Mouse (Mus musculus) myocyte (in vitro differentiated cells): ENCODE measurements around the gene Hoxb4. TPM values are rescaled to one million over a fixed set of nuclear protein-coding genes. Genes with fewer than 3 reads are reported as not detected.

ENCODE experiments used
- H3K27me3 ChIP-seq: one replicate; pipeline ENCODE4 v1.6.1; 2011; ENCODE audit not compliant: control insufficient read depth, insufficient read depth, insufficient read length
- H3K36me3 ChIP-seq: one replicate; pipeline ENCODE4 v1.6.1; 2011; ENCODE audit not compliant: control insufficient read depth, insufficient read depth
- H3K4me2 ChIP-seq: one replicate; pipeline ENCODE4 v1.6.1; 2011; ENCODE audit warnings: low read depth, control low read depth
- H3K4me3 ChIP-seq: one replicate; pipeline ENCODE4 v1.5.1; 2011; ENCODE audit warnings: mild to moderate bottlenecking, control low read depth, moderate library complexity
- H3K79me2 ChIP-seq: one replicate; pipeline ENCODE4 v1.6.1; 2011; ENCODE audit not compliant: control insufficient read depth, insufficient read depth
- H3ac ChIP-seq: one replicate; pipeline ENCODE4 v1.6.1; 2011; ENCODE audit not compliant: control insufficient read depth, insufficient read length
- CEBPB ChIP-seq: IDR thresholded peaks from 2 replicates; pipeline ENCODE4 v1.6.1; 2011; ENCODE audit warnings: mild to moderate bottlenecking, moderate library complexity; ENCODE audit not compliant: poor library complexity, insufficient read depth, severe bottlenecking
- E2F4 ChIP-seq: IDR thresholded peaks from one replicate; pipeline ENCODE4 v1.6.1; 2011; ENCODE audit warnings: mild to moderate bottlenecking, control low read depth, moderate library complexity; ENCODE audit not compliant: insufficient read depth
- MAX ChIP-seq: IDR thresholded peaks from one replicate; pipeline ENCODE4 v1.6.1; 2011; ENCODE audit warnings: low read depth, mild to moderate bottlenecking, control low read depth
- MYOD1 ChIP-seq, 3 experiments: IDR thresholded peaks; one replicate each; pipeline ENCODE4 v1.6.1; 2011; ENCODE audit warnings: control low read depth in 2 of 3, low read depth in 2 of 3, mild to moderate bottlenecking in 2 of 3, moderate library complexity in 1 of 3; ENCODE audit not compliant: insufficient read length in 2 of 3, control insufficient read depth in 1 of 3
- MYOG ChIP-seq, 3 experiments: IDR thresholded peaks; one replicate each; pipeline ENCODE4 v1.6.1; 2011; ENCODE audit warnings: control low read depth in 2 of 3, low read depth in 2 of 3, mild to moderate bottlenecking in 2 of 3; ENCODE audit not compliant: insufficient read length in 2 of 3, control insufficient read depth in 1 of 3, insufficient read depth in 1 of 3
- POLR2A ChIP-seq: IDR thresholded peaks from one replicate; pipeline ENCODE4 v1.6.1; 2011; ENCODE audit warnings: low read depth, mild to moderate bottlenecking, control low read depth, moderate library complexity; ENCODE audit not compliant: insufficient read length
- POLR2AphosphoS2 ChIP-seq: IDR thresholded peaks from one replicate; pipeline ENCODE4 v1.6.1; 2011; ENCODE audit warnings: low read depth, control low read depth; ENCODE audit not compliant: insufficient read length
- REST ChIP-seq: IDR thresholded peaks from one replicate; pipeline ENCODE4 v1.6.1; 2011; ENCODE audit warnings: mild to moderate bottlenecking, control low read depth, moderate library complexity; ENCODE audit not compliant: insufficient read depth, insufficient read length
- SRF ChIP-seq: IDR thresholded peaks from one replicate; pipeline ENCODE4 v1.6.1; 2011; ENCODE audit warnings: low read depth; ENCODE audit not compliant: control insufficient read depth, insufficient read length
- TCF12 ChIP-seq: IDR thresholded peaks from one replicate; pipeline ENCODE4 v1.6.1; 2011; ENCODE audit warnings: mild to moderate bottlenecking, control low read depth; ENCODE audit not compliant: poor library complexity, insufficient read depth, severe bottlenecking
- TCF3 ChIP-seq: IDR thresholded peaks from one replicate; pipeline ENCODE4 v1.6.1; 2011; ENCODE audit warnings: low read depth, control low read depth; ENCODE audit not compliant: insufficient read length
- USF1 ChIP-seq: IDR thresholded peaks from one replicate; pipeline ENCODE4 v1.6.1; 2011; ENCODE audit warnings: low read depth, mild to moderate bottlenecking, control low read depth, moderate library complexity
- polyA plus RNA-seq: library from polyadenylated mRNA; unstranded; fragments of >200 nt; fragmentation: generic; extraction: Trizol; gene quantifications from one replicate; pipeline ENCODE4 v1.2.1, GENCODE M21; 2012; ENCODE audit warnings: missing spikeins

Hoxb4 gene
- polyA plus RNA-seq, 1 experiment: not detected

- no peak overlapping the region for H3K4me3 ChIP-seq
- H3ac ChIP-seq: no peak overlapping the region
- no peak for TF ChIP-seq POLR2AphosphoS2
- H3K36me3 ChIP-seq: no peaks in the 10 kb centered on the region
- H3K4me2 ChIP-seq: peak overlapping the region; percentile 55
- no peaks in the 10 kb centered on the region for H3K79me2 ChIP-seq
- peaks cover 85% of the 10 kb centered on the region for H3K27me3 ChIP-seq
These were observed 45.8 kb upstream of the Hoxb4 start for GRCm38 (mm10) chr11:96272024-96272921.

- H3K4me2 ChIP-seq: no peak overlapping the region
- no peaks in the 10 kb centered on the region for H3K36me3 ChIP-seq
- peaks cover 86% of the 10 kb centered on the region for H3K27me3 ChIP-seq
- H3K4me3 ChIP-seq: no peak overlapping the region
- TF ChIP-seq REST (no peak), POLR2AphosphoS2 (no peak), TCF12 (no peak), MAX (no peak), MYOD1 (IDR thresholded peaks at IDR 0.05; ENCODE audit: control insufficient read depth in 1 of 3, insufficient read length in 2 of 3, low read depth in 2 of 3) (no peak), CEBPB (no peak), USF1 (no peak), SRF (no peak), E2F4 (no peak), POLR2A (no peak), TCF3 (no peak)
- no peaks in the 10 kb centered on the region for H3K79me2 ChIP-seq
- no peak overlapping the region for H3ac ChIP-seq
These were observed 43.6 kb upstream of the Hoxb4 start for GRCm38 (mm10) chr11:96274428-96274827.

DNA sequence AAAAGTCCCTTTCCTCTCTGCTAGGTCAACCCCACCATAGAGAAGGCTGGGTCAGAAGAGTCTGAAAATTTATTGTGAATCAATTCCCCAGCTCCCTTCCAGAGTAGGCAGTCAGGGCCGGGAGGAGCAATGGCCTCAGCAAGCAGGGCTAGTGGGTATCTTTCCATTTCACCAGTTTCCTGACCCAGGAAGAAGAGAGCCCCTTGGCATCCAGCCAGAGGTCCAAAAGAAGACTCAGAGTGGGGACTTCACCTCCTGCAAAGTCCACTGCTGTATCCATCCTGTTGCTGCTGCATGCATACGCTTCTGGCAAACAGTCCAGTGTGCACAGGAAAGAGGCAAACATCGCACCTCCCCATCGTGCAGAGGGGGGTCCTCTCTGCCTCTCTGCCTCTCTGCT is 42.2 kb upstream of the Hoxb4 start:
- Histone ChIP-seq H3K27me3 (peaks cover 82% of the 10 kb centered on the region), H3ac (no peak overlapping the region), H3K79me2 (no peaks in the 10 kb centered on the region), H3K4me2 (no peak overlapping the region), H3K36me3 (no peaks in the 10 kb centered on the region), H3K4me3 (no peak overlapping the region)
- no peak for TF ChIP-seq MYOG (IDR thresholded peaks at IDR 0.05; ENCODE audit: control insufficient read depth in 1 of 3, insufficient read depth in 1 of 3, insufficient read length in 2 of 3, low read depth in 2 of 3)
- no peak for TF ChIP-seq E2F4
- no peak for TF ChIP-seq TCF12
- TF ChIP-seq POLR2AphosphoS2: no peak
- TF ChIP-seq CEBPB: no peak
- TF ChIP-seq TCF3: no peak
- no peak for TF ChIP-seq REST
- no peak for TF ChIP-seq USF1
- TF ChIP-seq MYOD1 (IDR thresholded peaks at IDR 0.05; ENCODE audit: control insufficient read depth in 1 of 3, insufficient read length in 2 of 3, low read depth in 2 of 3): no peak
- TF ChIP-seq SRF: no peak
- no peak for TF ChIP-seq POLR2A
- no peak for TF ChIP-seq MAX

DNA sequence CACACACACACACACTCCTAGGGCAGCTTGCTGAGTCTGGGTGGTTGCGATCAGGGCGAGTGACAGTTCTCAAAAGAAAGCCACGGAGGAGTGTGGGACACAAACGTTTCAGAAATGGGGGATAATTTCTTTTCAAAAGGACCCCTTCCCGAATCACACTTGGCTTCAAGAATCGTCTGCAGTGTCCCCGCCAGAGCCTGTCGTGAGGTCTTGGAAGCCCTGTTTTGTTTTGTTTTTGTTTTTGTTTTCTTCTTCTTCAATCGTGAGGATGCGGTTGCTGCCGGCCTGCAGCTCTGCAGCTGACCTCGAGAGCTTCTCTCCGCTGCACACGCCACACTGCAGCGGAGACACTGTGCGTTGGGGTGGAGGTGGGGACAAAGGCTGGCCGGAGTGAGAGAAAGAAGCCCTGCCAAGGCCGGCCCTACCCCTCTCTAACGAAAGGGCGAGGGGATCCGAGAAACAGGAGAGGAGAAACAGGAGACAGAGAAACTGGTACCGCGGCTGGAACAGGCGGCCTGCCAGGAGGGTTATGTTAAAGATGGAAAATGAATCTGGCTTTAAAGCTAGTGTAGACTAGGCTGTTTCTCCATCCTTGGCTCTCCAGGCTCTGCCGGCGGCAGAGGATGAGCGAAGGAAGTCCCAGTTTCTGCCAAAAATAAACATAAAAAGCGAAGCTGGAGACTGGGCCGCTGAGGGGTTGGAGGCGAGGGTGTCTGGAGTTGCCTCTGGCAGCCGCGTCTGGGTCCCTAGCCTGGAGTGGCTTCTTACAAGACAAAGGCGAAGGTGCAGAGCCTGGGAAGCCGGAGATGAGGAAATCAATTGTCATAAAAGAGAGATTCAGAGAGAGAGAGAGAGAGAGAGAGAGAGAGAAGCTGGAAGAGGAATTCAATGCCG is 40.7 kb upstream of the Hoxb4 start:
- H3K4me2 ChIP-seq: no peak overlapping the region
- TF ChIP-seq E2F4: no peak
- TF ChIP-seq MYOG (IDR thresholded peaks at IDR 0.05; ENCODE audit: control insufficient read depth in 1 of 3, insufficient read depth in 1 of 3, insufficient read length in 2 of 3, low read depth in 2 of 3): no peak
- no peak for TF ChIP-seq POLR2AphosphoS2
- no peak for TF ChIP-seq POLR2A
- TF ChIP-seq MAX: no peak
- no peak for TF ChIP-seq SRF
- TF ChIP-seq TCF3: no peak
- TF ChIP-seq MYOD1 (IDR thresholded peaks at IDR 0.05; ENCODE audit: control insufficient read depth in 1 of 3, insufficient read length in 2 of 3, low read depth in 2 of 3): no peak
- TF ChIP-seq TCF12: no peak
- no peak for TF ChIP-seq USF1
- no peak for TF ChIP-seq CEBPB
- TF ChIP-seq REST: no peak
- no peaks in the 10 kb centered on the region for H3K36me3 ChIP-seq
- no peaks in the 10 kb centered on the region for H3K79me2 ChIP-seq
- H3ac ChIP-seq: no peak overlapping the region
- H3K27me3 ChIP-seq: peaks cover 82% of the 10 kb centered on the region
- no peak overlapping the region for H3K4me3 ChIP-seq
